Mouse (Mus musculus) heart, postnatal 4 days (tissue): Measurements from ENCODE around the gene Pigt. TPM values are rescaled to one million over a fixed set of nuclear protein-coding genes. Genes with fewer than 3 reads are reported as not detected.

Source experiments
- DNase-seq: peaks from one replicate; pipeline ENCODE4 v3.0.0; 2021
- total RNA-seq, 2 experiments: library from RNA; stranded (reverse); gene quantifications; 2 replicates each; pipeline ENCODE4 v1.2.3; 2021

The Pigt gene
- total RNA-seq, 2 experiments from 2014 or later, result 61.8 to 64.1 TPM

DNA sequence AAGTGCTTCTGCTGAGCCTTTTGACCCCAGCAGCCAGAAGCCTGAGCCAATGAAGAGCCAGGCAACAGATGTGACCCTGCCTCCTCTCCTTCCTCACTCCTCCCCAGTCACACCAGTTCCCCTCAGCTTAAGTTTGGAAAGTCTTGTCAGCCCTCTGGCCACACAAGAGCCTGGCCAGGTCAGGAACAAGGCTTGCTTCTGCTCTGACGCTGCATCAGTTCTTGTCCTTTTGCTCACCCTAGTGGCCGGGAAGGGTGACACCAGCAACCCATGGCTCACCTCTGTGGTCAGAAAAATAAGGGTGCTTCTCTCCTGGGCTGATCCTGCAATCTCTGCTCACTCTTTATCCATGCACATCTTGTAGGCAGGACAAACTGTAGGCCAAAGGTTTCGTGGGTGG lies 23.5 kb downstream of the Pigt start:
- DNase-seq, result peak; percentile 68

DNA sequence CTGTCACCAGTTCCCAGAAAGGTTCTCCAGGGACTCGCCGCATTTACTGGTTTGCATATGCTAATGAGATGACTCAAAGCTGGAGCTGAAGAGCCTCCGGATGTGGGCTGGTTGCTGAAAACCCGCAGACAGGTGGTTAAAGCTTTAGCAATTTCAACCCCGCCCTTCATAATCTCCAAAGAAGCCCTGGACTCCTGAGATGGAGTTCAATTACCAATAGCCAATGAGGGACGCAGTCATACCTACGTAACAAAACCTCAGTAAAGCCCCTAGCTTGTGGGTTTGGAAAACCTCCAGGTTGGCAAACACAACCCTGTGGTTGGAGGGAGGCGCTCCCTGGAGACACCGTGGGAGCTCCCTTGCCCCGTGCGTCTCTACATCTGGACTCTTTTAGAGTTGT lies 24.5 kb downstream of the Pigt start:
- DNase-seq, result no peak

DNA sequence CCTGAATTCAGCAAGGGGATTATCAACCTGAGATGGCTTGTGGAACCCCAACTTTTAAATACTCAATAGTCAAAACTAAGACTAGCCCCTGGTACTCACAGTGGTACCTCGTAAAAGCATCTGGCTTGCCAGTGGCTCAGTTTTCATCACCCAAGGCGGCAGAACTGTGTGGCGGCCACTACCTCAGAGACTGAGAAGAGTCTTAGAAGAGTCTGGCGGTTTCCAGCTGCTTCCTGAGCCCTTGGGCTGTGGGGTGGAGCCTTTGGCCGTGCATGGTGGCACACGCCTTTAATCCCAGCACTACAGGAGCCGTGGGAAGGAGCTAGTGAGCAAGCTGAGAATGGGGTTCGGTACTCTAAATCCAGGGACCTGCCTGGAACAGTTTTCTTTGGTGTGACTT lies 25.0 kb downstream of the Pigt start:
- no peak for DNase-seq

DNA sequence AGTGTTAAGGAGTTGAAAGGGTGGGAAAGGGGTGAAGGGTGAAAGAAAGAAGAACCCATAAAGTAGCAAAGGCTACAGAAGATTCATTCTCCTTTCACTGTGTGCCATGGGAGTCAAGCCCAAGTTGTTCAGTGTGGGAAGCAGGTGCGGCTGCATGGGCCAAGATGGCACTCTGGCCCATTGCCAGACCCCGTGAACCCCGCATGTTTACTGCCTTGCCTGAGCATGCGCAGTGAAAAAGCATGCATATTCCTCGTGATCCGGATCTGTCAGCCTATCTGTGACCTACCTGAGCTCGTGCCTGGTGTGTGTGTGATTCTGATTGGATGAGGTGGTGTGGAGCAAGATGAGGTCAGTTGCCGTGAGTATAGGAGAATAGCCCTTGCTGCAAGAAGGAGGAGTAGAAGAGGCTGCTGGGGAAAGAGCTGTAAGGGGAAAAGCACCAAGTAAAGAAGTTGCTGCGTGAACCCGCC lies 26.0 kb downstream of the Pigt start:
- no peak for DNase-seq

DNA sequence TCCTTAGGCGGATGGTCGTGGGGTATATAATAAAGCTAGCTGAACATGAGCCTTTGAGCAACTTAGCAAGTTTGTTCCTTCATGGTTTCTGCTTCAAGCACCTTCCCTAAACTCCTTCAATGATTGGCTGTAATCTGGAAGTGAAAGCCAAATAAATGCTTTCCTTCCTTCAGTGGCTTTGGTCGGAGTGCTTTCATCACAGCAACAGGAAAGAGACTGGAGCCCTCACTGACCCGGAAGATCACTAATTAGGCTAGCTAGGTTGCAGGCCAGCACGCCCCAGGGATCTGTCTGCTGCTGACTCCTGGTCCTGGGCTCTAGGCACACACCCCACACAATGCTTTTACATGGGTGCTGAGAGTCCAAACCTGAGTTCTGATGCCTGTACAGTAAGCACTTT lies 31.2 kb downstream of the Pigt start:
- no peak for DNase-seq

DNA sequence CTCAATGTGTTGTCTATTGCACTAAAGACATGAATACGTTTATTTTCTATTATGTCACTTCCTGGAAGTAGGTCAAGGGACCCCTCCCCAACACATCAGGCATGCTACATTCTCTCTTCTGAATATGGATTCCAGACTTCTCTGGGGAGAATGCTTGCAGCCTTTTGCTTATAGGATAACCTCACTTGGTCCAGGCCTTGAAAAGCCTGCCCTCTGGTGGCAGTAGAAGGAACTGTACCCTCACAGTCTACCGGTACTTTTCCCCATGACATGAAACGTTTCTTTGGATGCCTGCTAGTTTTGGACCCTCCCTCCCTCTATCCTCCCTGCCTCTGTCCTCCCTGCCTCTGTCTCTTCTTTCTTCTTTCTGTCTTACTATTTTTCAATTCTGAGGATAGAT lies 33.8 kb downstream of the Pigt start:
- DNase-seq, result peak; percentile 84

DNA sequence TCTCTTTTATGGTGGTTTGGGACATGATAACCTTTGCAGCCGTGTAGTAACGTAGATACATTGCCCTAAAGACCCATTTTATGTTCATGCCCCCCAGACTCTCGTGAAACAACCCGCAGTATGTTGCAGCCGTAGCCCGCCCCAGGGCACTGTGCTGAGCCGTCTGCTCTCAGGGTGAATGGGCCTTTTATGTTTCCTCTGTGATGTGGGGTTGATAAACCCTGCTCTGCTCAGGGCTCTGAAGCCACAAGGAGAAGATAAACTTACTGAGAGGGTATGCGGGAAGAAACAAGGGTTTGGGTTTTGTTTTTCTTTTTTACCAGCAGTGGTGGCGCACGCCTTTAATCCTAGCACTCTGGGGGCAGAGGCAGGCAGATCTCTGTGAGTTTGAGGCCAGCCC lies 37.0 kb downstream of the Pigt start:
- DNase-seq, result no peak

DNA sequence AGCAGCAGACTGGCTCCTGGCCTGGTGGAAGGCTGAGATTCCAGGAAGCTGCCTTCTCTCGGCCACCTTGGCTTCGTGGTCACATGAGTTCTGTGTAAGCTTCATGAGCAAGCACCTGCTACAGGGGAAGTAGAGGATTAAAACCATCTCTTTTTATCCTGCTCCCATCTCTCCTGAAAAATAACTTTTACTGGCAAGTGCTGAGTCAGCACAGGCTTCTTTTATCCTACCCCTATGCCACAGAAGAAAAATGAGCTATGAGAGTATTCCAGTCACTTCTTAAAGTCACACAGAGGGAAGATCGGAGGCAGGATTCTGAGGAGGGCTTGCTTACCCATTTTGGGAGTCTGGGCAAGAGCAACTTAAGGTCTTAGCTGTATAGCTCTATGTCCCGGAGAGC lies 39.7 kb downstream of the Pigt start:
- DNase-seq, result no peak

DNA sequence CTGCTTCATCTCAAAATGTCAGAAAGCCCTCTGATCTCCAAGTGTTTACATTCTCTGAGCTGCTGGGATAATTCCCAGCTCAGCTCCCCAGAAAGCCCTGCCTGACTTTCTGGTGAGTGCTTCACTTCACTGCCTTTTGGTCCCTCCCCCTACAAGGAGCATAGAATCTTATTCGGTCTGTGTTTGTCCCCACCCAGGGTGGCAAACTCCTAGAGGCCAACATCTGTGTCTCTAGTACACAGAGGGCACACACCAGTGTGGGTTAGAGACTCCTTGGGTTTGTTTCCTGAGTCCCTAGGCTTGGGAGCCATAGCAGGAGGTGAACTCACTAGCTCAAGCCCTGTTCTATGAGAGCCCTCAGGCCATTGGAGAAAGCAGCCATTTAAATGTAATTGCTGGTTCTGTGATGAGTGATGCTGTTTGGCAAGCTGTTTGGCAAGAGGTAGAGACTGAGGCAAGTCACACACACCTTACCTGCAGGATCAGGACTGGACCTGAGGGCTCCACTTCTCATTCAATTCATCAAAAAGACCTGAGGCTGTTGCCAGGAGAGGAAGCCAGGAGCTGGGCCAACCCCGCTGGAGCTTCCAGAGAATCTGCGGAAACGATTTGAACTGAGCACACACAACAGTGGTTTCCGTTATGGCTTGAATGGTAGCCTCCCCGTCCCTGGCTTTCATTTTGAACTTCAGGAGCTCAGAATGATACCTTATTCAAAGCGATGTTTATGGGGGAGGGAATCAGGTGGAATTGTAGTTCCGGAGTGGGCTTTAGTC lies 43.5 kb downstream of the Pigt start:
- no peak for DNase-seq

DNA sequence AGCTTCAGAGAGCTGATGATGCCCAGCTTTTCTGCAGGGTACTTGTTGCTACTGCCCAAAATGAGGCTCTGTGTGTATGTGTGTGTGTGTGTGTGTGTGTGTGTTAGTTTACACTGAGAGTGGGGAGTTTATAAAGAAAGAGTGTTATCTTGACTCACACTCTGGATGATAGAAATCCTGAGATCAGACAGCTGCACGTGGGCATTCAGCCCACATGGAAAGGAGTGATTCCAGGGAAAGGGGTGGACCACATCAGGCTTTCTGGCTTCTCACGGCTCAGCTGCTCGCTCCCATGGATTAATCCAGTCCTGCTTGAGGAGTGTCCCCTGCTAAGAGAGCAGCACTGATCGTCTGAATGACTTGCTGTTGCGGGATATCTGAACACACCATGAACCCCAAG lies 44.8 kb downstream of the Pigt start:
- no peak for DNase-seq

DNA sequence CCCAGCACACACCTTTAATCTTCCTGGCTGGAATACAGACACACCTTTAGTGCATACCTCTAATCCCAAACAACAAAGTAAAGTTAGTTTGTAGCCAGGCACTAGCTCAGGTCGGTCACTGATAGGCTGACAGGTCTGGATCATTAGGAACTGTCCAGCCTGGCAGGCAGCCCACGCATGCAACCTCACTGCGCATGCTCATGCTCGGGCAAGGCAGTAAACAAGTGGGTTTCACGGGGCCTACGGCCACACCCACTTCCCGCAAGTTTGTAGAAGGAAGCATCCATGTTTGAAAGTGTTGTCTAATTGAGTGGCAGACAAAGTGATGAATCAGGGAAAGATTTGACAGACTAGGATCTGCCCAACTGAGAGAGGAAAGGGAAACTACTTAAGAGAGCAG lies 45.3 kb downstream of the Pigt start:
- DNase-seq, result no peak

DNA sequence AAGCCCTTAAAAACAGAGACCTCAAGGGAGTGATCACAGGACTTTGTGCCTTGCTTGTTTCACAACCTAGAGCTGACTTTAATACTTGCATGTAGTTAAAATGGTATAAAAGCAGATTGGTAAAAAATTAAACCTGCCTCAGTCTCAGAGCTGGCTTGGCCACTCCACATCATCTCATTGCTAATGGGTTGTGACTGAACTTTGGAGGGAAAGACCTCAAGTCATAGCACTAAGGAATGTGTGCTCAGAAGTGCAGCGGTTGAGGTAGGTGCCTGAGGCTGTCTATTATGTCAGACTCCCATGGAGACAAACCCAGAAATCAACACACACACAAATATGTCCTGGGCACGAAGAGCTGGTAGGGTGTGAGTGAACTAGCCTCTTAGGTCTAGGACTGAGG lies 46.4 kb downstream of the Pigt start:
- DNase-seq, result no peak

DNA sequence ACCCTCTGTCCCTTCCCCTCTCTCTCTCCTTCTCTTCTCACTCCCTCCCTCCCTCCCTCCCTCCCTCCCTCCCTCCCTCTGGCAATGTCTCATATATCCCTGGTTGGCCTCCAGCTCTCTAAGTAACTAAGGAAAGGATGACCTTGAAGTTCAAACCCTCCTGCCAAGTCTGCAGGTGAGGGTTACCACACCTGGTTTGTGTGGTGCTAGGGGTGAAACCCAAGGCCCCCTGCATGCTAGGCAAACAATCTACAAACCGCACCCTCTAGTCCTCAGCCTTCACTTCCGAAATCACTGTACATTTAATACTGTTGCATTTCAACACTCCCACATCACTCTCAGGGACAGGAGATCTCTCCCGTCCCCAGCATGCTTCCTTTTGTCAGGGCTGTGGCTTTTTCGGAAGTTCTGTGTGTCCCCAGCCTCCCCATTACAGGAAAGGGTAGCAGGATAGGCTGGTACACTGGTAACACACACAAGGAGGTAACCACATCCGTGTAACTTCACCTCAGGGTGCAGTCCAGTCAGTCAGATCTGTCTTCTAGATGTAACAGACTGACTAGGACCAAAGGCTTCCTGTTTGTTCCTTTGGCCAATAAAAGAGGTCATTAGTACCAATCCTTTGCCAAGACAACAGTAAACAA lies 47.3 kb downstream of the Pigt start:
- no peak for DNase-seq

DNA sequence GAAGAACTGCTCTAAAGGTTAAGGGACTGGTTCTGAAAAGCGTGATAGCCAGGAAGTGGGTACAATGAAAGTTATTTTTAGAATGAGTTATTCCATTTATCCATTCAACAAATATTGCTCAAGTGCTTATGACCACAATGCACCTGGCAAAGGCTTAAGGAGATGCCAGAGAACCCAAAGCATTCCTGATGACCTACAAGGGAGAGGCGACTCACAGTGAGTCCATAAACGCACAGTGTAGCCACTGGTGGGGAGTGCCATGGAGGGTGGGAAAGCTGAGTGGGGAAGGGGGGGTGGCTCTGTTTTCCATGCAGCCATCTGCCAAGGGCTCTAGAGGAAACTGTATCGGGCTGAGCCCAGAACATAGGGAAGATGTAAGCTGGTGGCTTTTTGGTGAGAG lies 52.0 kb downstream of the Pigt start:
- DNase-seq, result no peak

DNA sequence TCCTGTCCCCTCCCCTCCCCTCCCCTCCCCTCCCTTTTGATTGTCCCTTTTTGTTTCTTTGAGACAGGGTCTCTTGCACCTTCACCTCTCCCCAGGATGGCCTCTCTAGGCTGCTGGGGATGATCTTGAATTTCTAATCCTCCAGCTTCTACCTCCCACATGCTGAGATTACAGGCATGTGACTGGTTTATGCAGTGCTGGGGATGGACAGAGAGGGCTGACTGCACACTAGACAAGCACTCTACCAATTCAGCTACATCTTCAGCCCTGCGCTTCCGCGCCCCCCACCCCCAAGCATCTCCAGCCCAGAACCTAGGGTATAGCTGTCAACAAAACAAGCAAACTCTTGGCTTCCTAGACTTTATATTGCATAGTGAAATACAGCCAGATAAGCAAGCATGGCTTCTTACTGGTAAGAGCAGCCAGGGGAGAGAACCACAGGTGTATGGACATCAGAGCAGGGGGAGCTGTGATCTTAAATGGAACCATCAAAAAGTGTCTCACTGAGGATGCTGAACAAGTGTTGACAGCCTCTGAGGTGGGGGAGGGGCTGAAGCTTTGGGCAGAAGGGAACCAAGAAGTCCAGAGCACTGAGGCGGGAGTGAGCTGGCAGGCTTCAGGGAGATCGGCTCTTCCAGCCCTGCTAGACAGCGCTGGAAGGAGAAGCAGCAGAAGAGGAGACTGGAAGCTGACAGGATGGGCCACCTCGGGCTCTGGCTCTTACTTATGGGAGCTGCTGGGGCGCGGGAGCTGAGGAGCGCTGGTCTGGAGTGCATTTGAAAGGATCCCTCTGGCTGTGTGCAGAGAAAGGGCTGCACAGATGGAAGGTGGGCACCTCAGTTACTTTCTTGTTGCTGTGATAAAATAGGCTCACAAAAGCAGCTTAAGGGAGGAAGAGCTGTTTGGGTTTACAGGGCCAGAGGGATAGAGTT lies 52.9 kb downstream of the Pigt start:
- no peak for DNase-seq

DNA sequence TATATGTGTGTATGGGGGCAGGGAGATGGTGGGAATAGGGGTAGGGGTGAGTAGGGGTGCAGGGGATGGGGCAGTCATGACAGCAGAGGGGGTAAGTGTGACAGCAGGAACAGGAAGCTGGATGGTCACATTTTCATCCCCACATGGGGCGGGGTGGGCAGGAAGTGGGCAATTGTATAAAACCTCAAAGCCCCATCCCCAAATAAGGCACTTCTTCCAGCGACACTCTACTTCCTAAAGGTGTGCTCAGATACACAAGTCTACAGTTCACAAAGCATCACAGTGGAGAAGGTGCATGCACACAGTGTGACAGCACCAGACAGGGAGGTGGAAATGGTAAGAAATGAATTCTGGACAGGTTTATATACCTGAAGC lies 53.6 kb downstream of the Pigt start:
- no peak for DNase-seq

DNA sequence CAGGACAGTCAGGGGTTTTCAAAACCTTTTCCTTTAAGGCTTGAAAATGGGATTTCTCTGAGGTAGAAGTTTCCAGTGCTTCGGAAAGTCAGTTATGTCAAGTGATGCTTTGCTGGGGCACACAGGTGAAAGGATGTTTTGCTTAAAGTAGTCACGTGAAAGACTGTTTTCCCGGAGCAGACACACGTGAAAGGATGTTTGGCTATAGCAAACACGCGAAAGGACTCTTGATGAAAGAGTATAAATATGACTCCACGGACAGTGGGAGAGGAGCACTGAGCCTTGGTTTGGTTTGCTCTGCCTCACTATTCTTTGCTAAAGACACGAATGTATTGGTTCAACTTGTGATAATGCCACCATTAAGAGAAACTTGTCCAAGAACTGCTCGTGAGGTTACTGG lies 54.2 kb downstream of the Pigt start:
- no peak for DNase-seq

Other genes with a start within 250 kb of the Pigt start
- not detected for gene Svs3b, start 240.9 kb upstream of the Pigt start, total RNA-seq
- gene Svs4, start 219.1 kb upstream of the Pigt start, total RNA-seq, result not detected
- gene Svs3a, start 208.3 kb upstream of the Pigt start, total RNA-seq, result not detected
- gene Svs6, start 180.8 kb upstream of the Pigt start, total RNA-seq, result not detected
- gene Svs5, start 164.8 kb upstream of the Pigt start, total RNA-seq, result not detected
- gene Slpi, start 108.4 kb upstream of the Pigt start, total RNA-seq, result under 1 TPM; 0.41 to 0.83 TPM
- not detected for gene Rbpjl, start 94.4 kb upstream of the Pigt start, total RNA-seq
- gene Matn4, start 92.4 kb upstream of the Pigt start, total RNA-seq, result 1 to 10 TPM; 1.8 TPM
- gene Sdc4, start 53.6 kb upstream of the Pigt start, total RNA-seq, result 10 to 100 TPM; 22.1 to 25.8 TPM
- 10 to 100 TPM; 20.2 to 23.1 TPM for gene Sys1, start 40.6 kb upstream of the Pigt start, total RNA-seq
- 1 to 10 TPM; 2.5 to 4.3 TPM for gene Gm20458, start 36.6 kb upstream of the Pigt start, total RNA-seq
- gene Trp53tg5, start 23.8 kb upstream of the Pigt start, total RNA-seq, result not detected
- 10 to 100 TPM; 19.2 to 21.2 TPM for gene Dbndd2, start 11.4 kb upstream of the Pigt start, total RNA-seq
- gene Wfdc2, start 64.9 kb downstream of the Pigt start, total RNA-seq, result under 1 TPM; 0.55 to 0.77 TPM
- gene Spint3, start 75.9 kb downstream of the Pigt start, total RNA-seq, result not detected
- gene Wfdc6a, start 87.9 kb downstream of the Pigt start, total RNA-seq, result not detected
- not detected for gene Eppin, start 96.1 kb downstream of the Pigt start, total RNA-seq
- not detected for gene Wfdc6b, start 116.0 kb downstream of the Pigt start, total RNA-seq
- not detected for gene Wfdc8, start 116.1 kb downstream of the Pigt start, total RNA-seq
- not detected for gene Wfdc16, start 141.3 kb downstream of the Pigt start, total RNA-seq
- not detected for gene Wfdc10, start 158.5 kb downstream of the Pigt start, total RNA-seq
- gene Wfdc9, start 159.1 kb downstream of the Pigt start, total RNA-seq, result not detected
- gene Wfdc11, start 176.6 kb downstream of the Pigt start, total RNA-seq, result not detected
- not detected for gene Wfdc13, start 187.6 kb downstream of the Pigt start, total RNA-seq
- gene Spint4, start 201.0 kb downstream of the Pigt start, total RNA-seq, result not detected
- not detected for gene Spint5, start 217.8 kb downstream of the Pigt start, total RNA-seq
- gene Wfdc3, start 248.4 kb downstream of the Pigt start, total RNA-seq, result under 1 TPM; 0.26 to 0.27 TPM
- gene Dnttip1, start 248.5 kb downstream of the Pigt start, total RNA-seq, result 10 to 100 TPM; 41.2 to 42.0 TPM